ENCODE assay signal across 23 mouse cellular contexts in genomic region chr10:13314999-13315398, GRCm38 (mm10).
DNase-seq lines count a peak whose midpoint lies in the region; ATAC-seq and TF ChIP-seq lines count a peak whose summit lies in the region.
"Had no signal": no experiment of that assay in that cellular context is flagged by ENCODE, and none has a peak within 500 bp of the region (broad histone marks: within the 10 kb centered on the region; RNA-seq: fewer than 3 reads in every experiment).

No protein-coding gene starts in this region.

- no peak overlapping the region for H3K9ac ChIP-seq in heart, adult 2 months (ENCODE audit: low read depth, low read length)
- H3K9ac ChIP-seq in hindbrain, embryonic 12.5 days = no peak overlapping the region
- H3K9ac ChIP-seq in hindbrain, embryonic 11.5 days (ENCODE audit: low read depth, low read length) = no peak overlapping the region
- H3K9ac ChIP-seq in heart, postnatal 0 days (replicated peaks; ENCODE audit: low read depth, low read length) = peak overlapping the region; percentile 10; the same call in 1 of the 2 replicates
- H3K9ac ChIP-seq in stomach, postnatal 0 days (ENCODE audit: low read length) = no peak overlapping the region
- H3K9ac ChIP-seq: forebrain, embryonic 13.5 days; liver, embryonic 15.5 days; midbrain, embryonic 12.5 days had no signal

- no peak for ATAC-seq in hindbrain, embryonic 12.5 days (ENCODE audit: low FRiP score)
- ATAC-seq in hindbrain, embryonic 11.5 days (ENCODE audit: low FRiP score) = no peak
- ATAC-seq in heart, postnatal 0 days (ENCODE audit: insufficient read depth, low read depth) = no peak
- ATAC-seq in stomach, postnatal 0 days (ENCODE audit: low FRiP score, low TSS enrichment) = no peak
- ATAC-seq: activated CD4-positive, CD25-positive, alpha-beta regulatory T cell, adult 4 months; forebrain, embryonic 13.5 days had no signal

- no peaks in the 10 kb centered on the region for H3K9me3 ChIP-seq in hindbrain, embryonic 12.5 days (replicated peaks)
- no peaks in the 10 kb centered on the region for H3K9me3 ChIP-seq in hindbrain, embryonic 11.5 days (ENCODE audit: control insufficient read depth, low read length)
- no peaks in the 10 kb centered on the region for H3K9me3 ChIP-seq in heart, postnatal 0 days (replicated peaks; ENCODE audit: control insufficient read depth, low read length)
- no peaks in the 10 kb centered on the region for H3K9me3 ChIP-seq in stomach, postnatal 0 days (ENCODE audit: control insufficient read depth, low read length)
- H3K9me3 ChIP-seq: forebrain, embryonic 13.5 days; G1E; hindbrain, embryonic 10.5 days; liver, embryonic 15.5 days; midbrain, embryonic 12.5 days had no signal

- TF ChIP-seq EP300 in heart, adult 2 months (IDR thresholded peaks at IDR 0.05; ENCODE audit: insufficient read depth, low read depth, low read length) = no peak
- TF ChIP-seq EP300 in heart, postnatal 0 days (IDR thresholded peaks at IDR 0.05; ENCODE audit: low read depth) = no peak
- TF ChIP-seq EP300 in stomach, postnatal 0 days (optimal IDR thresholded peaks at IDR 0.05) = no peak

- no peak overlapping the region for H3K4me3 ChIP-seq in heart, adult 2 months
- H3K4me3 ChIP-seq in hindbrain, embryonic 12.5 days = no peak overlapping the region
- no peak overlapping the region for H3K4me3 ChIP-seq in hindbrain, embryonic 11.5 days (ENCODE audit: low read depth, low read length)
- H3K4me3 ChIP-seq in heart, postnatal 0 days (ENCODE audit: low read depth, low read length) = no peak overlapping the region
- H3K4me3 ChIP-seq in stomach, postnatal 0 days (ENCODE audit: low read depth, low read length) = no peak overlapping the region
- H3K4me3 ChIP-seq: erythroblast, embryonic 14.5 days; forebrain, embryonic 13.5 days; hindbrain, embryonic 10.5 days; left cerebral cortex, adult 2 months; liver, embryonic 15.5 days; midbrain, embryonic 12.5 days had no signal

- 0 out of 2 replicates have a peak overlapping the region, but pooled peaks have one; percentile 5 for H3K27ac ChIP-seq in heart, adult 2 months
- 0 out of 2 replicates have a peak overlapping the region, but pooled peaks have one; percentile 1 for H3K27ac ChIP-seq in hindbrain, embryonic 12.5 days
- H3K27ac ChIP-seq in hindbrain, embryonic 11.5 days (ENCODE audit: low read depth, low read length) = no peak overlapping the region
- H3K27ac ChIP-seq in heart, postnatal 0 days (ENCODE audit: low read depth) = peak overlapping the region; percentile 43
- H3K27ac ChIP-seq in stomach, postnatal 0 days (replicated peaks) = peak overlapping the region; percentile 31
- H3K27ac ChIP-seq: forebrain, embryonic 13.5 days; left cerebral cortex, adult 2 months; liver, embryonic 15.5 days; midbrain, embryonic 12.5 days had no signal

- TF ChIP-seq POLR2A in heart, adult 2 months (IDR thresholded peaks at IDR 0.05; ENCODE audit: insufficient read depth, low read depth, low read length) = no peak

- TF ChIP-seq CTCF in heart, adult 2 months (IDR thresholded peaks at IDR 0.05) = no peak
- no peak for TF ChIP-seq CTCF in heart, postnatal 0 days (IDR thresholded peaks at IDR 0.05; ENCODE audit: low read depth)
- no peak for TF ChIP-seq CTCF in stomach, postnatal 0 days (IDR thresholded peaks at IDR 0.05; ENCODE audit: low read depth)

- intact Hi-C loops in heart, adult 2 months (cut with DNase I) = no loop called here
- intact Hi-C loops in heart, postnatal 10 days (cut with DNase I) = no loop called here

- H3K36me3 ChIP-seq in heart, adult 2 months (ENCODE audit: control insufficient read depth, insufficient read depth, low read length) = peaks cover 7% of the 10 kb centered on the region
- H3K36me3 ChIP-seq in hindbrain, embryonic 12.5 days = no peaks in the 10 kb centered on the region
- no peaks in the 10 kb centered on the region for H3K36me3 ChIP-seq in hindbrain, embryonic 11.5 days (ENCODE audit: control insufficient read depth, insufficient read depth, low read length)
- H3K36me3 ChIP-seq in heart, postnatal 0 days (replicated peaks; ENCODE audit: control insufficient read depth, insufficient read depth, low read length) = no peaks in the 10 kb centered on the region
- H3K36me3 ChIP-seq in stomach, postnatal 0 days (ENCODE audit: control insufficient read depth, insufficient read depth, low read length) = no peaks in the 10 kb centered on the region
- H3K36me3 ChIP-seq: G1E; hindbrain, embryonic 10.5 days; liver, embryonic 15.5 days; midbrain, embryonic 12.5 days had no signal

- H3K4me1 ChIP-seq in heart, adult 2 months (ENCODE audit: control insufficient read depth, insufficient read depth, low read length) = peaks cover 5% of the 10 kb centered on the region
- H3K4me1 ChIP-seq in hindbrain, embryonic 12.5 days = peaks cover 15% of the 10 kb centered on the region
- H3K4me1 ChIP-seq in hindbrain, embryonic 11.5 days (replicated peaks; ENCODE audit: control insufficient read depth, insufficient read depth, low read length) = no peaks in the 10 kb centered on the region; the same call in 1 of the 2 replicates
- peaks cover 32% of the 10 kb centered on the region for H3K4me1 ChIP-seq in heart, postnatal 0 days (ENCODE audit: control insufficient read depth, insufficient read depth)
- peaks cover 4% of the 10 kb centered on the region; the same call in 1 of the 2 replicates for H3K4me1 ChIP-seq in stomach, postnatal 0 days (replicated peaks; ENCODE audit: control insufficient read depth, insufficient read depth)
- H3K4me1 ChIP-seq: liver, embryonic 15.5 days had no signal

- no peaks in the 10 kb centered on the region for H3K27me3 ChIP-seq in heart, adult 2 months (ENCODE audit: control insufficient read depth, insufficient read depth, low read length)
- H3K27me3 ChIP-seq in hindbrain, embryonic 12.5 days = no peaks in the 10 kb centered on the region
- H3K27me3 ChIP-seq in hindbrain, embryonic 11.5 days (ENCODE audit: control insufficient read depth, insufficient read depth, low read length) = no peaks in the 10 kb centered on the region
- no peaks in the 10 kb centered on the region for H3K27me3 ChIP-seq in heart, postnatal 0 days (ENCODE audit: control insufficient read depth, insufficient read depth, low read length)
- no peaks in the 10 kb centered on the region for H3K27me3 ChIP-seq in stomach, postnatal 0 days (ENCODE audit: control insufficient read depth, insufficient read depth, low read length)
- H3K27me3 ChIP-seq: forebrain, embryonic 13.5 days; liver, embryonic 15.5 days; midbrain, embryonic 12.5 days had no signal

- no peak overlapping the region for H3K4me2 ChIP-seq in hindbrain, embryonic 12.5 days (replicated peaks)
- no peak overlapping the region for H3K4me2 ChIP-seq in hindbrain, embryonic 11.5 days (replicated peaks; ENCODE audit: low read depth, low read length)
- no peak overlapping the region for H3K4me2 ChIP-seq in heart, postnatal 0 days (ENCODE audit: low read depth, low read length)
- no peak overlapping the region for H3K4me2 ChIP-seq in stomach, postnatal 0 days (replicated peaks; ENCODE audit: low read depth)
- H3K4me2 ChIP-seq: forebrain, embryonic 13.5 days; liver, embryonic 15.5 days; midbrain, embryonic 12.5 days had no signal

- peaks cover 6% of the 10 kb centered on the region; the same call in 1 of the 2 replicates for H3K79me2 ChIP-seq in heart, adult 2 months (replicated peaks; ENCODE audit: control insufficient read depth, insufficient read depth, low read length)

- 65% methylated on average over 5 of the region's 5 CpGs for WGBS in heart, adult 2 months
- WGBS in hindbrain, embryonic 12.5 days = 78% methylated on average over 5 of the region's 5 CpGs
- WGBS in hindbrain, embryonic 11.5 days = 87% methylated on average over 5 of the region's 5 CpGs
- 54% methylated on average over 5 of the region's 5 CpGs for WGBS in heart, postnatal 0 days
- WGBS in stomach, postnatal 0 days = 56% methylated on average over 5 of the region's 5 CpGs

- DNase-seq in heart, adult 2 months = no peak
- no peak for DNase-seq in heart, postnatal 10 days
- DNase-seq in hindbrain, embryonic 11.5 days (ENCODE audit: low spot score) = no peak
- no peak for DNase-seq in heart, postnatal 0 days (ENCODE audit: low spot score)
- DNase-seq in stomach, postnatal 0 days (ENCODE audit: low spot score) = no peak
- no peak for DNase-seq in ovary, postnatal 10 days (ENCODE audit: low spot score)
- DNase-seq in kidney, postnatal 36 days = no peak
- DNase-seq: adrenal gland, postnatal 25 days; cerebellum, adult 11 months; cerebellum, postnatal 10 days; kidney, adult 18-20 months; kidney, postnatal 4 days; layer of hippocampus, adult 9-11 months; lung, postnatal 10 days had no signal
